Mouse (Mus musculus) midbrain, embryonic 16.5 days (tissue): ENCODE results near the gene Shh. TPM values are rescaled to one million over a fixed set of nuclear protein-coding genes. Genes with fewer than 3 reads are reported as not detected.

ENCODE experiments used
- ATAC-seq: fragments of 200-750 bp; cut with Nextera tagmentation; 2 replicates; pipeline ENCODE4 v1.8.0; 2017; ENCODE audit warnings: moderate TSS enrichment
- H3K27ac ChIP-seq: fragments of 300-500 bp; sonication (generic); 2 replicates; pipeline ENCODE4 v1.5.1; 2014; ENCODE audit warnings: mild to moderate bottlenecking, low read length, mixed read lengths
- H3K27me3 ChIP-seq: fragments of 300-500 bp; sonication (generic); 2 replicates; pipeline ENCODE4 v1.6.1; 2014; ENCODE audit warnings: low read depth, low read length, mixed read lengths; ENCODE audit not compliant: control insufficient read depth, insufficient read depth
- H3K36me3 ChIP-seq: fragments of 300-500 bp; sonication (generic); 2 replicates; pipeline ENCODE4 v1.6.1; 2014; ENCODE audit warnings: mild to moderate bottlenecking, low read length, moderate library complexity, mixed read lengths; ENCODE audit not compliant: control insufficient read depth, insufficient read depth
- H3K4me1 ChIP-seq: fragments of 300-500 bp; sonication (generic); 2 replicates; pipeline ENCODE4 v1.6.1; 2014; ENCODE audit warnings: mild to moderate bottlenecking, low read length, mixed read lengths; ENCODE audit not compliant: control insufficient read depth, insufficient read depth
- H3K4me2 ChIP-seq: fragments of 300-500 bp; sonication (generic); 2 replicates; pipeline ENCODE4 v1.6.1; 2014; ENCODE audit warnings: mild to moderate bottlenecking, low read length, mixed read lengths
- H3K4me3 ChIP-seq: fragments of 300-500 bp; sonication (generic); 2 replicates; pipeline ENCODE4 v1.5.1; 2014; ENCODE audit warnings: low read depth, mild to moderate bottlenecking, low read length, moderate library complexity, mixed read lengths
- H3K9ac ChIP-seq: fragments of 300-500 bp; sonication (generic); 2 replicates; pipeline ENCODE4 v1.6.1; 2014; ENCODE audit warnings: low read depth, low read length, mixed read lengths
- H3K9me3 ChIP-seq: fragments of 300-500 bp; sonication (generic); replicated peaks from 2 replicates; pipeline ENCODE4 v1.6.1; 2014; ENCODE audit warnings: mild to moderate bottlenecking, low read length, mixed read lengths; ENCODE audit not compliant: control insufficient read depth, poor library complexity, severe bottlenecking
- WGBS: fragments of 180-500 bp; shearing (Covaris S2); extraction: QIAGEN DNeasy Blood & Tissue Kit; methylation state at CpG from one replicate; pipeline ENCODE4 v1.1.7; 2014; 5-methylcytosine and 5-hydroxymethylcytosine counted together
- polyA plus RNA-seq: library from polyadenylated mRNA; unstranded; fragments of >200 nt; fragmentation: Nextera tagmentation; extraction: Ambion mirVana; gene quantifications from 2 replicates; pipeline ENCODE4 v1.2.1, GENCODE M21; 2015

The Shh gene
- polyA plus RNA-seq, 1 experiment from 2014 or later: 0.83 TPM

DNA sequence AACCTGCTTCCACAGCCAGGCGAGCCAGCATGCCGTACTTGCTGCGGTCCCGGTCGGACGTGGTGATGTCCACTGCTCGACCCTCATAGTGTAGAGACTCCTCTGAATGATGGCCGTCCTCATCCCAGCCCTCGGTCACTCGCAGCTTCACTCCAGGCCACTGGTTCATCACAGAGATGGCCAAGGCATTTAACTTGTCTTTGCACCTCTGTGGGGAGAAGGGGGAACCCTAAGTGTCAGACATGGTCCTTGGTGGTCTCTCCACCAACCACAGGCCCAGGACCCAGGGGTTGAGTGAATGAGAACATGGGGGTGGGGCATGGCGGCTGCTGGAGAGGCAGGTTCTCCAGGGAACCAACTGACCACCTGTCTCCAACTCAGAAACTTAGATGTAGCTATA is 5.7 kb downstream of the Shh start:
- ATAC-seq: no peak
- no peaks in the 10 kb centered on the region for H3K36me3 ChIP-seq
- H3K9ac ChIP-seq: no peak overlapping the region
- 16% methylated on average over 11 of the region's 11 CpGs for WGBS
- H3K9me3 ChIP-seq: no peaks in the 10 kb centered on the region
- H3K27me3 ChIP-seq: peaks cover 70% of the 10 kb centered on the region
- peaks cover 40% of the 10 kb centered on the region for H3K4me1 ChIP-seq
- H3K4me3 ChIP-seq: no peak overlapping the region
- no peak overlapping the region for H3K4me2 ChIP-seq
- no peak overlapping the region for H3K27ac ChIP-seq

DNA sequence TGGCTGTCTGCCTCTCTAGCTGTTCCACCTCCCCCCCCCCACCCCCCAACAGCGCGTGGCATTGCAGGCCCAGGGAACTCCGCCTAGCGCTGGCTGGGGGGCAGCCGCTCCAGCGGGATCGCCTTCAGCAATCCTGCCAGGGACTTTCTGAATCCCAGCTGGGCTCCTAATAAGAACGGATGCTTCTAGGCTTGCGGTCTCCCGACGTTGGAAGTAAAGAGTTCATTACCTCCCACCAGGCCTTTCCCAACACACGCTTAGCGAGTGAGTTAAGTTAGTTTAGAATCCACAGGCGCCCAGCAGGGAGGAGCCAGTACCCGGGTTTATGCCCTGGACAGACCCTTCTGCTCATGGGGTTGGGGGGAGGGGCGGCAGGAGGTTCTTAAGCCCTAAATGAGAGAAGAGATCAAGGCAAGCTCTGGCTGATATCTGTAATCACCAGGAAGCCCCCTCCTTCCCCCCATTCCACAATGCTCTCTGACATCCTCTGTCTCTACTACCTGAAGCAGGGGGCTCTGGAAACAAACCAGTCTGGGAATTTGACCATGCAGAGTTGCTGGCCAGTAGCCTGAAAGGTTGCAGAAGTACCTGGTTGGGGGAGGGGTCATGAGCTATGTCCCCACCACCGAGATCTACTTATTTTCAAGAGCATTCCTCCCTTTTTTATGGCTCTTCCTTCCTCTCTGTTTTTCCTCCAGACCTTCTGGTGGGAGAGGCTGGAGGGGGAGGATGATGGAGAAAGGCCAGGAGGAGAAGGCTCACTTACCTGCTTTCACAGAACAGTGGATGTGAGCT is 6.3 kb downstream of the Shh start:
- WGBS: 1% methylated on average over 17 of the region's 17 CpGs
- Histone ChIP-seq H3K27me3 (peaks cover 72% of the 10 kb centered on the region), H3K9ac (no peak overlapping the region)

DNA sequence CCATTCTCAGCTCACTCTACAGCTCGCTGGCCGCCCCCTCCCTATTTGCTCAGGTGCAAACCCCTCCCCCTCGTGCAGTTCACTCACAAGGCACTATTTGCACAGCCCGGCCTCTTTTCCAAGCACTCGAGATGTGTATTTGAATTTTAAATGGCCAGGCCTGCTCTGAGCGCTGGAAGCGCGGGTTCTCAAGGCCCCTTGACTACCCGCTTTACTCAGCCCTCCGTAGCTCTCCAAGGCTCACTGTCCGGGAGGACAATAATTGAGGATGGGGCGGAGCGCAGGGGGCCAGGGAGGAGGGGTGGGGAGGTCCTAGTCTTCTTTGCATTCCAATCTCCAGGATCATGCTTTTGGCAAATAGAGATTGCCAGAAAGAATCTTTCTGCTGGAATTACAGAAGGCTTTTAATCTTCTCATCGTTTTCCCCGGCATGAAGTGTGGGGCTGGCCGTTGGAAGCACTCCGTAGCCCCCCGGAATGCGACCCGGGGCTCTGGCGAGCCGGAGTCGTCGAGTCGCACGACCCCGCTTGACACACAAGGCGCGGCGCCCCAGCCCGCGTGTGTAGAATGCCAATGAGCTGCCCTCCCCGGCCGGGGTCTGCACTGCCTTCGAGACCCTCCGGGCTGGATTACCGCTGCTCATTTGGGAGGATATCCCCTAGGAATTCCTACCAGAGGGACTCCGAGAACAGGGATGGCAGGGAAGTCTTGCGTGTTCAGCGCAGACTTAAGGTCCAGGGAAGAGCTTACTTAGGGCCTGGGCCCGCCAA is 7.4 kb downstream of the Shh start:
- Histone ChIP-seq H3K9ac (no peak overlapping the region), H3K4me3 (no peak overlapping the region; the same call in 1 of the 2 replicates), H3K27ac (no peak overlapping the region), H3K4me1 (peaks cover 37% of the 10 kb centered on the region), H3K9me3 (no peaks in the 10 kb centered on the region), H3K27me3 (peaks cover 69% of the 10 kb centered on the region), H3K36me3 (no peaks in the 10 kb centered on the region), H3K4me2 (peak overlapping the region; percentile 83; the same call in 1 of the 2 replicates)
- 4% methylated on average over 41 of the region's 41 CpGs for WGBS
- no peak for ATAC-seq

More for the DNA sequence above, 6.3 kb downstream of the Shh start:
- no peaks in the 10 kb centered on the region for H3K9me3 ChIP-seq
- no peak for ATAC-seq
- H3K4me3 ChIP-seq: no peak overlapping the region
- H3K36me3 ChIP-seq: no peaks in the 10 kb centered on the region
- H3K4me2 ChIP-seq: no peak overlapping the region
- H3K4me1 ChIP-seq: peaks cover 37% of the 10 kb centered on the region
- no peak overlapping the region for H3K27ac ChIP-seq

DNA sequence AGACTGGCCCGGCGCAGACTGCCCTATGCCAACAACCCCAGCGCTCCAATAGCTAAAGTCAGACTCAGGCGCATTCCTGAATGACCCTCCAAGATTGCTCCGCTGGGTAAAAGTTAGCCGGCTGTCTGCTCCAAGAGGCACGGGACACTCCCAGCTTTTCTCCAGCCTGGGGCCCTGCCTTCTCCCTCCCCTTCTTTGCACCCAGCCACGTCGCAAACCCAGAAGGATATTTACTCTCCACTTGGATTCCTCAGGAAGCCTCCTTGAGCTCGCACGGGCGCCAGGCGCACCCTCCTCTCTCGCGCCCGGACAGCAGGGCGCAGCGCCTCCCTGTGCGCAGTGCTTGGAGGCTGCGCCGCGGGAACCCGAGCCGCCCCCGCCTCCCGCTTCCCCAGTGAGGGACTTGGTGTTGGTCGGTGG is 8.2 kb downstream of the Shh start:
- Histone ChIP-seq H3K4me1 (peaks cover 31% of the 10 kb centered on the region), H3K9ac (no peak overlapping the region), H3K4me3 (peak overlapping the region; percentile 47), H3K27me3 (peaks cover 69% of the 10 kb centered on the region), H3K9me3 (no peaks in the 10 kb centered on the region), H3K27ac (no peak overlapping the region), H3K36me3 (no peaks in the 10 kb centered on the region), H3K4me2 (peak overlapping the region; percentile 83)
- 3% methylated on average over 27 of the region's 27 CpGs for WGBS
- ATAC-seq: 0 out of 2 replicates have a peak, but pooled peaks have one; percentile 16

DNA sequence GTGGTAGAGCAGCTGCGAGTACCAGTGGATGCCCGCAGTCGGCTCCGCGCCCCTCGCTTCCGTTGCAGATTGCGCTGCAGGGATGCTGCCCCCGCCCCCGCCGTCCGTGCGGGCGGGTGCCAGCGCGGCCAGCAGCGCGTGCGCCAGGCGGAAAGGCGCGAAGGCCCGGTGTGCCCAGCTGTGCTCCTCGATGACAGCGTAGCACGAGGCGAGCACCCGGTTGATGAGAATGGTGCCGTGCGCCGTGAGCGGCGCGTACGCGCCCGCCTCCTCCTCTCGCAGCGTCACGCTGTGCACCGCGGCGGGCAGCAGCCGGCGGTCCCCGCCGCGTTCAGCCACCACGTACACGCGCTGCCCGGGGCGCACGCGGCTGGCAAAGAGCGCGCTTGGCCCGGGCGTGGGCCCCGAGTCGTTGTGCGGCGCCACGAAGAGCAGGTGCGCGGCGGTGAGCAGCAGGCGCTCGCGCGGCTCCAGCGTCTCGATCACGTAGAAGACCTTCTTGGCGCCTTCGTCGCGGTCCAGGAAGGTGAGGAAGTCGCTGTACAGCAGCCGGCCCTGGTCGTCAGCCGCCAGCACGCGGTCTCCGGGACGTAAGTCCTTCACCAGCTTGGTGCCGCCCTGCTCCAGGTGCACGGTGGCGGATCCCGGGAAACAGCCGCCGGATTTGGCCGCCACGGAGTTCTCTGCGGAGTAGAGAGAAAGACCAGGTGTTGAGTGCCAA is 9.0 kb downstream of the Shh start:
- Histone ChIP-seq H3K27me3 (peaks cover 63% of the 10 kb centered on the region), H3K4me3 (peak overlapping the region; percentile 47), H3K4me2 (peak overlapping the region; percentile 83), H3K9me3 (no peaks in the 10 kb centered on the region), H3K4me1 (peaks cover 29% of the 10 kb centered on the region), H3K36me3 (no peaks in the 10 kb centered on the region), H3K27ac (no peak overlapping the region), H3K9ac (peak overlapping the region; percentile 50; the same call in 1 of the 2 replicates)
- WGBS: under 1% methylated on average over 87 of the region's 95 CpGs
- ATAC-seq: peak; percentile 55; the same call in 1 of the 2 replicates

DNA sequence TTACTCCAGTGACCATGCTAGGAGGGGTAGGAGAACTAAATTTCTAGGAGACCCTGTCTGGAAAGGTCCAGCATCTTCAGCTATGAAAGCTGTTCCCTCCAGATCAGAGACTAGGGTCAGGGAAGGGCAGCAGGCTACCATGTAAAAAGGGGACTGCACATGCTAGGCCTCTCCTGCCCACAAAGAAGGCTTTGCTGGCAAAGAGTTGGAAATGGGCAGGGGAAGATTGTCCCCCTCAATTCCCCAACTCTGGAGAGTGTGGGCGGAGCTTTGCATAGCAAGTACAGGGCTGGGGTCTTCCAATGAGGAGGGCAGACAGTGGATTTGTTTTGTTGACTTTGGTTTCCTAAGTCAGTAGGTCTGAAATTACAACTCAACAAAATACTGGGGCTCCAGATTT is 10.7 kb downstream of the Shh start:
- H3K9ac ChIP-seq: no peak overlapping the region
- H3K27me3 ChIP-seq: peaks cover 47% of the 10 kb centered on the region
- H3K4me2 ChIP-seq: no peak overlapping the region
- H3K36me3 ChIP-seq: no peaks in the 10 kb centered on the region
- H3K4me3 ChIP-seq: no peak overlapping the region
- peaks cover 23% of the 10 kb centered on the region for H3K4me1 ChIP-seq
- H3K9me3 ChIP-seq: no peaks in the 10 kb centered on the region
- WGBS: 64% methylated on average over 1 of the region's 1 CpGs
- H3K27ac ChIP-seq: no peak overlapping the region
- no peak for ATAC-seq

DNA sequence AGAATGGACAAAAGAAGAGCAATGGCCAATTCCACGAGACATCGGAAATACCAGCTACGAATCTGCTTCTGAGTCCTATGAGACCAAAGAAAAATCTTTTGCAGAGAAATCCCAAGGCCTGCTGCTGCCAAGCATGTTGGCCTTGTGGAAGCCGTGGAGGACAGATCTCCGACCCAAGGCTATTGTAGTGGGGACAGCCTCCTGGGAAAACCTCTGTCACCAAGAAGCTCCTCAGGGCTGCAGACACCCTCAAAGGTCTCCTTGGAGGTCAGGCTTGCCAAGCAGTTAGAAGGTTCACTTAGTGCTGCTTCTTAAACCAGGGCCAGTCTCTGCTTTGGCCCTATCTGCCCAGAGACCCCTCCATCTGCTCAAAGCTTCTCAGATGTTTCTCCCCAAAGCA is 11.3 kb downstream of the Shh start:
- Histone ChIP-seq H3K27me3 (peaks cover 40% of the 10 kb centered on the region), H3K4me3 (no peak overlapping the region), H3K4me1 (peaks cover 23% of the 10 kb centered on the region), H3K9me3 (no peaks in the 10 kb centered on the region), H3K9ac (no peak overlapping the region), H3K27ac (no peak overlapping the region), H3K36me3 (no peaks in the 10 kb centered on the region), H3K4me2 (no peak overlapping the region)
- WGBS: 87% methylated on average over 5 of the region's 5 CpGs
- no peak for ATAC-seq

DNA sequence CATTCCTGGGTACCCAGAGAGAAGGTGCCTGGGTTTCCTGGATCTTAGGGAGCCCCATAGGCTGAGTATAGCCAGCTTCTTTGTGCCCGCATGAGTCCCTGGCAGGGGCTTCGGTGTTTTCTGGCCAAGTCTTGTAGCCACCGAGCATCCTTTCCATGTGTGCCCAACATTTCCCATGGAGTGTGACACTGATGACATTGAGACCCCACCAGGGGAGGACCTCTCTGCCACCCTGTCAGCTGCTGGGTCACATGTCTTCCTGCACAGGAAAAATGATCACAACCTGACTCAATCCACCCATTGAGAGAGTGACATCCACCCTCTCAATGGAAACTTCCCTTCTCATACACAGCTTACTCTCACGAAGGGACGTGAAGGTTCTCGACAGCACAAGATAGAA is 12.5 kb downstream of the Shh start:
- no peak for ATAC-seq
- H3K4me1 ChIP-seq: peaks cover 16% of the 10 kb centered on the region

More for the DNA sequence above, 12.5 kb downstream of the Shh start:
- no peak overlapping the region for H3K27ac ChIP-seq
- WGBS: 93% methylated on average over 6 of the region's 6 CpGs
- no peak overlapping the region for H3K4me2 ChIP-seq
- H3K9me3 ChIP-seq: no peaks in the 10 kb centered on the region
- H3K4me3 ChIP-seq: no peak overlapping the region
- H3K36me3 ChIP-seq: no peaks in the 10 kb centered on the region
- no peak overlapping the region for H3K9ac ChIP-seq
- peaks cover 29% of the 10 kb centered on the region for H3K27me3 ChIP-seq
